Mouse (Mus musculus): Measurements from ENCODE around the gene Nomo1. TPM values are rescaled to one million over a fixed set of nuclear protein-coding genes. Genes with fewer than 3 reads are reported as not detected.

Gene Nomo1
- polyA plus RNA-seq, 1 experiment from 2014 or later = 24.5 TPM

DNA sequence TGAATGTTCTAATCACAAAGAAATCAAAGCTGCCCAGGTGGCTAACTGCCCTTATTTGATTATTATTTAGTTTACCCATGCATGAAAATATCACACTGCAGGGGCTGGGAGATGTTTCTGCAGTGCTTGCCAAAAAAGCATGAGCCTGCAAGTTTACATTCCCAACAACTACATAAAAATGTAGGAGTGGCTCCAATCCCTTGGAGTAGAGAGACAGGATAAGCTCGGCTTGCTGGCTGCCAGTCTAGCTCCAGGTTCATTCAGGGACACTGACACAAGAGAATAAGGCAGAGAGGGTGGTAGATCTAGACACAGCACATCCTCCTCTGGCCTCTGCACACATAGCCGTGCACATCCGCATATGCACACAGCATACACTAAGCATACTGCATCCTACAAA, 13.9 kb upstream of the Nomo1 start:
- Histone ChIP-seq H3K4me3 (ENCODE audit: low read length) (no peak overlapping the region), H3K27ac (ENCODE audit: low read depth, low read length) (no peak overlapping the region), H3K4me1 (ENCODE audit: control insufficient read depth, insufficient read depth, low read length) (no peaks in the 10 kb centered on the region), H3K9ac (ENCODE audit: low read depth, low read length) (no peak overlapping the region), H3K36me3 (ENCODE audit: control insufficient read depth, insufficient read depth, low read length) (no peaks in the 10 kb centered on the region), H3K9me3 (ENCODE audit: control insufficient read depth, low read length) (no peaks in the 10 kb centered on the region), H3K27me3 (ENCODE audit: control insufficient read depth, insufficient read depth, low read length) (no peaks in the 10 kb centered on the region), H3K4me2 (replicated peaks; ENCODE audit: low read depth, low read length) (no peak overlapping the region)
- no peak for ATAC-seq (ENCODE audit: low FRiP score, low TSS enrichment)
- WGBS = 69% methylated on average over 3 of the region's 3 CpGs

GRCm38 (mm10) chr7:46021951-46022350, 11.5 kb upstream of the Nomo1 start:
- Histone ChIP-seq H3K27me3 (ENCODE audit: control insufficient read depth, insufficient read depth, low read length) (no peaks in the 10 kb centered on the region), H3K27ac (ENCODE audit: low read depth, low read length) (no peak overlapping the region), H3K4me1 (ENCODE audit: control insufficient read depth, insufficient read depth, low read length) (no peaks in the 10 kb centered on the region), H3K4me2 (replicated peaks; ENCODE audit: low read depth, low read length) (no peak overlapping the region), H3K4me3 (ENCODE audit: low read length) (no peak overlapping the region), H3K9ac (ENCODE audit: low read depth, low read length) (no peak overlapping the region), H3K36me3 (ENCODE audit: control insufficient read depth, insufficient read depth, low read length) (no peaks in the 10 kb centered on the region), H3K9me3 (ENCODE audit: control insufficient read depth, low read length) (no peaks in the 10 kb centered on the region)
- ATAC-seq (ENCODE audit: low FRiP score, low TSS enrichment) = no peak
- WGBS = 36% methylated on average over 4 of the region's 4 CpGs

- ATAC-seq (ENCODE audit: low FRiP score, low TSS enrichment) = no peak
- WGBS = 81% methylated on average over 9 of the region's 9 CpGs
- H3K4me2 ChIP-seq (replicated peaks; ENCODE audit: low read depth, low read length) = no peak overlapping the region
- H3K9ac ChIP-seq (ENCODE audit: low read depth, low read length) = no peak overlapping the region
- no peak overlapping the region for H3K4me3 ChIP-seq (ENCODE audit: low read length)
- no peaks in the 10 kb centered on the region for H3K4me1 ChIP-seq (ENCODE audit: control insufficient read depth, insufficient read depth, low read length)
- no peaks in the 10 kb centered on the region for H3K9me3 ChIP-seq (ENCODE audit: control insufficient read depth, low read length)
- no peak overlapping the region for H3K27ac ChIP-seq (ENCODE audit: low read depth, low read length)
- H3K36me3 ChIP-seq (ENCODE audit: control insufficient read depth, insufficient read depth, low read length) = no peaks in the 10 kb centered on the region
- H3K27me3 ChIP-seq (ENCODE audit: control insufficient read depth, insufficient read depth, low read length) = no peaks in the 10 kb centered on the region
These were observed 8.1 kb upstream of the Nomo1 start for GRCm38 (mm10) chr7:46025436-46025835.

- H3K4me3 ChIP-seq (ENCODE audit: low read length) = no peak overlapping the region
- no peak for ATAC-seq (ENCODE audit: low FRiP score, low TSS enrichment)
- no peaks in the 10 kb centered on the region for H3K27me3 ChIP-seq (ENCODE audit: control insufficient read depth, insufficient read depth, low read length)
- no peaks in the 10 kb centered on the region for H3K9me3 ChIP-seq (ENCODE audit: control insufficient read depth, low read length)
- no peak overlapping the region for H3K4me2 ChIP-seq (replicated peaks; ENCODE audit: low read depth, low read length)
- no peaks in the 10 kb centered on the region for H3K4me1 ChIP-seq (ENCODE audit: control insufficient read depth, insufficient read depth, low read length)
- no peak overlapping the region for H3K27ac ChIP-seq (ENCODE audit: low read depth, low read length)
- H3K36me3 ChIP-seq (ENCODE audit: control insufficient read depth, insufficient read depth, low read length) = no peaks in the 10 kb centered on the region
- H3K9ac ChIP-seq (ENCODE audit: low read depth, low read length) = no peak overlapping the region
- 91% methylated on average over 10 of the region's 10 CpGs for WGBS
These were observed 4.8 kb upstream of the Nomo1 start for GRCm38 (mm10) chr7:46028681-46029080.

DNA sequence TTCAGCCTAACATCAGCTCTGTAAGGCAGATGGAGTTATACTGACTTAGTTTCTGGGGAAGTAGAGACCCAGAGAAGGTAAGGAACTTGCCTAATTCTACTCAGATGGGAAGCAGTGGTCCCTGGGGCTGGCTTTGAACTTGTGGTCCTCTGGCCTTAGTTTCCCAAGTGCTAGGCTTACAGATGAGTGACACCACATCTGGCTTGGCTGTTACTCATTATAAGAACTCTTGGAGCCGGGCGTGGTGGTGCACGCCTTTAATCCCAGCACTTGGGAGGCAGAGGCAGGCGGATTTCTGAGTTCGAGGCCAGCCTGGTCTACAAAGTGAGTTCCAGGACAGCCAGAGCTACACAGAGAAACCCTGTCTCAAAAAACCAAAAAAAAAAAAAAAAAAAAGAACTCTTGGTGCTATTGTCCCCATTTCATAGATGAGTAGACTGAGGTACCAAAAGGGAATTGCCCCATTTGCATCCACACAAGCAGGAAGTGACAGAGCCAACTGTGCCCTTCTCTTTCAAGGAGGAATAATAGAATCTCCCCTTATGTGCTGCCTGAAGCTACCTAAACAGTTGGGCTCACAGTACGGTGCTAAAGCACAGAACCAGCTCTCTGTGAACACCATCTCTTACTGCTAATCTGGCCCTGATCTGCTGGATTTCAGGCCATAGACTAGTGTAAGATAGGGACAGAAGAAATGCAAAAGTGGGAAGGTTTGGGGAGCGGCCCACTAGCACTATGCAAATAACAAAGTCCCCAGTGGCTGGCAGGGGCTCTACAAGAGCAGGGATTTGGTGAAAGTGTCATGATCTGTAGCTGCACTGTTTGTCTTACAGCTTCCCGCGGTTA, 4.0 kb upstream of the Nomo1 start:
- H3K9ac ChIP-seq (ENCODE audit: low read depth, low read length) = no peak overlapping the region; the same call in 1 of the 2 replicates

DNA sequence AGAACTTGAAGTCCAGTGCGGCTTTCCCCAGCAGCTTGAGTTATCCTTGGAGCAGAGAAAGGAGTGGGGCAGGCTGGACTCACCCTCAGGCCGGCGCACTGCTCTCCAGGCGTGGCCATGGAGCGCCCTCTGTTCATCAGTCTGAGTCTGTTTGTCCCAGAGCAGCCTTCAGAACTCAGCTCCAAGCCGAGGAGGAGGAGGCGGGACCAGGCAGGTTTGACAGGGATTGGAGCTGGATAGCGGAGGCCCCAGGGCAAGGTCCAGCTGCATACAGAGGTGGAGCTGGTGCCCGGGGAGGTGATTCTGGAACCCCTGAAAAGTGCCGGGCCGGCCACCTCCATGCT, 3.4 kb upstream of the Nomo1 start, which contains the start of gene Abcc6:
TSS of gene Abcc6 (minus strand) at position 158 of the 344 bp plus-strand sequence.
- H3K9me3 ChIP-seq (ENCODE audit: control insufficient read depth, low read length) = no peaks in the 10 kb centered on the region
- peak within 1 kb of the TSS; percentile 29 for H3K4me2 ChIP-seq (replicated peaks; ENCODE audit: low read depth, low read length)
- H3K4me1 ChIP-seq (ENCODE audit: control insufficient read depth, insufficient read depth, low read length) = peaks cover 10% of the 10 kb centered on the region
- H3K9ac ChIP-seq (ENCODE audit: low read depth, low read length) = peak within 1 kb of the TSS; percentile 34; the same call in 1 of the 2 replicates
- no peaks in the 10 kb centered on the region for H3K36me3 ChIP-seq (ENCODE audit: control insufficient read depth, insufficient read depth, low read length)
- H3K4me3 ChIP-seq (ENCODE audit: low read length) = no peak within 1 kb of the TSS; the same call in 1 of the 2 replicates
- 0 out of 2 replicates have a peak, but pooled peaks have one; percentile 3 for ATAC-seq (ENCODE audit: low FRiP score, low TSS enrichment)
- 4% methylated on average over 11 of the region's 11 CpGs for WGBS
- no peaks in the 10 kb centered on the region for H3K27me3 ChIP-seq (ENCODE audit: control insufficient read depth, insufficient read depth, low read length)
- no peak within 1 kb of the TSS for H3K27ac ChIP-seq (ENCODE audit: low read depth, low read length)

More for the DNA sequence above, 4.0 kb upstream of the Nomo1 start:
- no peak overlapping the region for H3K27ac ChIP-seq (ENCODE audit: low read depth, low read length)
- H3K4me2 ChIP-seq (replicated peaks; ENCODE audit: low read depth, low read length) = peak overlapping the region; percentile 29
- H3K36me3 ChIP-seq (ENCODE audit: control insufficient read depth, insufficient read depth, low read length) = no peaks in the 10 kb centered on the region
- H3K4me3 ChIP-seq (ENCODE audit: low read length) = no peak overlapping the region; the same call in 1 of the 2 replicates
- H3K27me3 ChIP-seq (ENCODE audit: control insufficient read depth, insufficient read depth, low read length) = no peaks in the 10 kb centered on the region
- H3K9me3 ChIP-seq (ENCODE audit: control insufficient read depth, low read length) = no peaks in the 10 kb centered on the region
- H3K4me1 ChIP-seq (ENCODE audit: control insufficient read depth, insufficient read depth, low read length) = peaks cover 5% of the 10 kb centered on the region
- WGBS = 64% methylated on average over 8 of the region's 9 CpGs
- ATAC-seq (ENCODE audit: low FRiP score, low TSS enrichment) = no peak

- H3K9ac ChIP-seq (ENCODE audit: low read depth, low read length) = no peak overlapping the region
- no peak for ATAC-seq (ENCODE audit: low FRiP score, low TSS enrichment)
- H3K36me3 ChIP-seq (ENCODE audit: control insufficient read depth, insufficient read depth, low read length) = no peaks in the 10 kb centered on the region
- no peaks in the 10 kb centered on the region for H3K9me3 ChIP-seq (ENCODE audit: control insufficient read depth, low read length)
- H3K4me3 ChIP-seq (ENCODE audit: low read length) = no peak overlapping the region
- peaks cover 17% of the 10 kb centered on the region for H3K4me1 ChIP-seq (ENCODE audit: control insufficient read depth, insufficient read depth, low read length)
- H3K27ac ChIP-seq (ENCODE audit: low read depth, low read length) = no peak overlapping the region
- no peaks in the 10 kb centered on the region for H3K27me3 ChIP-seq (ENCODE audit: control insufficient read depth, insufficient read depth, low read length)
- 95% methylated on average over 2 of the region's 2 CpGs for WGBS
- H3K4me2 ChIP-seq (replicated peaks; ENCODE audit: low read depth, low read length) = no peak overlapping the region
These were observed 2.4 kb upstream of the Nomo1 start for GRCm38 (mm10) chr7:46031075-46031474.

DNA sequence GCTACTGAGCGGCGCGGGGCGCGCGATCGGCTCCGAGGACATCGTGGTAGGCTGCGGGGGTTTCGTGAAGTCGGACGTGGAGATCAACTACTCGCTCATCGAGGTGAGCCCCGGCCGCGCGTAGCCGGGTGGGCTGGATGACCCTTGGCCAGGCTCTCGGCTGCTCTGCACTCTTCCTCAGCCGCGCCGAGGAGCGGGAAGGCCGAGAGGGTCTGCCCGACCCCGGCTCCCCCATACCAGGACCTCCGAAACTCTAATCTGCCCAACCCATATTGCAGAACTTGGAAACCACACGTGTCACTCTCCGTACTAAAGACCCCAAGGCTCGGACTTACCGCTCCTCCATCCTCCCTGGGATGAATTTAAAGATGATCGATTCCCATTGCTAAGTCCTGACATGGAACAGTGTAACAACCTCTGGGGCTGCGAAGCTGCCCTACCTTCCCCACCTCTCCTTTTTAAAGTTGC, 406 bp downstream of the Nomo1 start:
- Histone ChIP-seq H3K4me3 (ENCODE audit: low read length) (peak overlapping the region; percentile 95), H3K9ac (ENCODE audit: low read depth, low read length) (peak overlapping the region; percentile 85), H3K27me3 (ENCODE audit: control insufficient read depth, insufficient read depth, low read length) (no peaks in the 10 kb centered on the region), H3K4me2 (replicated peaks; ENCODE audit: low read depth, low read length) (peak overlapping the region; percentile 94), H3K36me3 (ENCODE audit: control insufficient read depth, insufficient read depth, low read length) (peaks cover 15% of the 10 kb centered on the region; the same call in 1 of the 2 replicates), H3K9me3 (ENCODE audit: control insufficient read depth, low read length) (no peaks in the 10 kb centered on the region), H3K4me1 (ENCODE audit: control insufficient read depth, insufficient read depth, low read length) (peaks cover 17% of the 10 kb centered on the region), H3K27ac (ENCODE audit: low read depth, low read length) (no peak overlapping the region)
- WGBS = 0% methylated on average over 35 of the region's 35 CpGs
- ATAC-seq (ENCODE audit: low FRiP score, low TSS enrichment) = no peak; the same call in 1 of the 2 replicates

GRCm38 (mm10) chr7:46034991-46035390, 1.5 kb downstream of the Nomo1 start:
- H3K9ac ChIP-seq (ENCODE audit: low read depth, low read length) = no peak overlapping the region
- H3K27ac ChIP-seq (ENCODE audit: low read depth, low read length) = no peak overlapping the region
- WGBS = 81% methylated on average over 2 of the region's 2 CpGs
- H3K36me3 ChIP-seq (ENCODE audit: control insufficient read depth, insufficient read depth, low read length) = peaks cover 22% of the 10 kb centered on the region; the same call in 1 of the 2 replicates
- H3K4me1 ChIP-seq (ENCODE audit: control insufficient read depth, insufficient read depth, low read length) = peaks cover 17% of the 10 kb centered on the region
- ATAC-seq (ENCODE audit: low FRiP score, low TSS enrichment) = no peak
- H3K4me2 ChIP-seq (replicated peaks; ENCODE audit: low read depth, low read length) = peak overlapping the region; percentile 94
- peak overlapping the region; percentile 95; the same call in 1 of the 2 replicates for H3K4me3 ChIP-seq (ENCODE audit: low read length)
- no peaks in the 10 kb centered on the region for H3K9me3 ChIP-seq (ENCODE audit: control insufficient read depth, low read length)
- no peaks in the 10 kb centered on the region for H3K27me3 ChIP-seq (ENCODE audit: control insufficient read depth, insufficient read depth, low read length)

All from kidney, embryonic 14.5 days (tissue).